Mouse (Mus musculus): Measurements from ENCODE around the gene Adamts20. TPM values are rescaled to one million over a fixed set of nuclear protein-coding genes. Genes with fewer than 3 reads are reported as not detected.

Adamts20 gene
- polyA plus RNA-seq, 1 experiment = 0.22 TPM

GRCm38 (mm10) chr15:94418427-94418826 is 46.8 kb downstream of the Adamts20 start:
- WGBS = 87% methylated on average over 5 of the region's 5 CpGs
- DNase-seq = no peak

GRCm38 (mm10) chr15:94417216-94418155 is 47.7 kb downstream of the Adamts20 start:
- no peak overlapping the region for H3K4me3 ChIP-seq (ENCODE audit: control insufficient read depth, insufficient read depth, low read length)
- H3K27me3 ChIP-seq (ENCODE audit: control insufficient read depth, insufficient read depth, low read length) = no peaks in the 10 kb centered on the region
- no peaks in the 10 kb centered on the region for H3K4me1 ChIP-seq (replicated peaks; ENCODE audit: control insufficient read depth, insufficient read depth, low read length)
- H3K36me3 ChIP-seq (ENCODE audit: control insufficient read depth, insufficient read depth, low read length) = no peaks in the 10 kb centered on the region
- TF ChIP-seq POLR2A (IDR thresholded peaks at IDR 0.05; ENCODE audit: control insufficient read depth, extremely low read depth, insufficient read depth, low read length, poor library complexity) (no peak), CTCF (IDR thresholded peaks at IDR 0.05; ENCODE audit: borderline replicate concordance, control insufficient read depth, extremely low read depth, insufficient read depth, low read length, poor library complexity) (no peak)
- H3K27ac ChIP-seq (ENCODE audit: control insufficient read depth, insufficient read depth, low read length) = no peak overlapping the region
- 81% methylated on average over 18 of the region's 18 CpGs for WGBS
- DNase-seq = no peak

More at GRCm38 (mm10) chr15:94418427-94418826, 46.8 kb downstream of the Adamts20 start:
- TF ChIP-seq POLR2A (IDR thresholded peaks at IDR 0.05; ENCODE audit: control insufficient read depth, extremely low read depth, insufficient read depth, low read length, poor library complexity) (no peak), CTCF (IDR thresholded peaks at IDR 0.05; ENCODE audit: borderline replicate concordance, control insufficient read depth, extremely low read depth, insufficient read depth, low read length, poor library complexity) (no peak)
- no peak overlapping the region for H3K4me3 ChIP-seq (ENCODE audit: control insufficient read depth, insufficient read depth, low read length)
- no peaks in the 10 kb centered on the region for H3K36me3 ChIP-seq (ENCODE audit: control insufficient read depth, insufficient read depth, low read length)
- H3K4me1 ChIP-seq (replicated peaks; ENCODE audit: control insufficient read depth, insufficient read depth, low read length) = no peaks in the 10 kb centered on the region
- H3K27me3 ChIP-seq (ENCODE audit: control insufficient read depth, insufficient read depth, low read length) = no peaks in the 10 kb centered on the region
- no peak overlapping the region for H3K27ac ChIP-seq (ENCODE audit: control insufficient read depth, insufficient read depth, low read length)

- Histone ChIP-seq H3K27me3 (ENCODE audit: control insufficient read depth, insufficient read depth, low read length) (no peaks in the 10 kb centered on the region), H3K4me3 (ENCODE audit: control insufficient read depth, insufficient read depth, low read length) (no peak overlapping the region), H3K36me3 (ENCODE audit: control insufficient read depth, insufficient read depth, low read length) (no peaks in the 10 kb centered on the region), H3K4me1 (replicated peaks; ENCODE audit: control insufficient read depth, insufficient read depth, low read length) (no peaks in the 10 kb centered on the region), H3K27ac (ENCODE audit: control insufficient read depth, insufficient read depth, low read length) (no peak overlapping the region)
- no peak for TF ChIP-seq CTCF (IDR thresholded peaks at IDR 0.05; ENCODE audit: borderline replicate concordance, control insufficient read depth, extremely low read depth, insufficient read depth, low read length, poor library complexity)
- TF ChIP-seq POLR2A (IDR thresholded peaks at IDR 0.05; ENCODE audit: control insufficient read depth, extremely low read depth, insufficient read depth, low read length, poor library complexity) = no peak
- WGBS = 92% methylated on average over 7 of the region's 7 CpGs
- DNase-seq = no peak
These were observed 55.4 kb downstream of the Adamts20 start for GRCm38 (mm10) chr15:94409832-94410231.

GRCm38 (mm10) chr15:94406364-94406763 is 58.9 kb downstream of the Adamts20 start:
- peaks cover 13% of the 10 kb centered on the region for H3K4me1 ChIP-seq (replicated peaks; ENCODE audit: control insufficient read depth, insufficient read depth, low read length)
- no peak for TF ChIP-seq CTCF (IDR thresholded peaks at IDR 0.05; ENCODE audit: borderline replicate concordance, control insufficient read depth, extremely low read depth, insufficient read depth, low read length, poor library complexity)
- no peak for TF ChIP-seq POLR2A (IDR thresholded peaks at IDR 0.05; ENCODE audit: control insufficient read depth, extremely low read depth, insufficient read depth, low read length, poor library complexity)
- 32% methylated on average over 2 of the region's 2 CpGs for WGBS
- DNase-seq = no peak
- no peaks in the 10 kb centered on the region for H3K36me3 ChIP-seq (ENCODE audit: control insufficient read depth, insufficient read depth, low read length)
- H3K4me3 ChIP-seq (ENCODE audit: control insufficient read depth, insufficient read depth, low read length) = no peak overlapping the region
- H3K27ac ChIP-seq (ENCODE audit: control insufficient read depth, insufficient read depth, low read length) = no peak overlapping the region
- H3K27me3 ChIP-seq (ENCODE audit: control insufficient read depth, insufficient read depth, low read length) = peaks cover 6% of the 10 kb centered on the region

- WGBS = 2% methylated on average over 64 of the region's 65 CpGs
- DNase-seq = peak; percentile 74
- no peak overlapping the region for H3K27ac ChIP-seq (ENCODE audit: control insufficient read depth, insufficient read depth, low read length)
- no peaks in the 10 kb centered on the region for H3K36me3 ChIP-seq (ENCODE audit: control insufficient read depth, insufficient read depth, low read length)
- H3K4me3 ChIP-seq (ENCODE audit: control insufficient read depth, insufficient read depth, low read length) = peak overlapping the region; percentile 39
- peaks cover 6% of the 10 kb centered on the region for H3K27me3 ChIP-seq (ENCODE audit: control insufficient read depth, insufficient read depth, low read length)
- TF ChIP-seq POLR2A (IDR thresholded peaks at IDR 0.05; ENCODE audit: control insufficient read depth, extremely low read depth, insufficient read depth, low read length, poor library complexity) = no peak
- no peak for TF ChIP-seq CTCF (IDR thresholded peaks at IDR 0.05; ENCODE audit: borderline replicate concordance, control insufficient read depth, extremely low read depth, insufficient read depth, low read length, poor library complexity)
- peaks cover 13% of the 10 kb centered on the region for H3K4me1 ChIP-seq (replicated peaks; ENCODE audit: control insufficient read depth, insufficient read depth, low read length)
These were observed 61.1 kb downstream of the Adamts20 start for GRCm38 (mm10) chr15:94404071-94404545.

- Histone ChIP-seq H3K27me3 (ENCODE audit: control insufficient read depth, insufficient read depth, low read length) (peaks cover 6% of the 10 kb centered on the region), H3K36me3 (ENCODE audit: control insufficient read depth, insufficient read depth, low read length) (no peaks in the 10 kb centered on the region), H3K4me1 (replicated peaks; ENCODE audit: control insufficient read depth, insufficient read depth, low read length) (peaks cover 13% of the 10 kb centered on the region), H3K4me3 (ENCODE audit: control insufficient read depth, insufficient read depth, low read length) (peak overlapping the region; percentile 39), H3K27ac (ENCODE audit: control insufficient read depth, insufficient read depth, low read length) (no peak overlapping the region)
- 3% methylated on average over 34 of the region's 34 CpGs for WGBS
- DNase-seq = no peak
- TF ChIP-seq POLR2A (IDR thresholded peaks at IDR 0.05; ENCODE audit: control insufficient read depth, extremely low read depth, insufficient read depth, low read length, poor library complexity) = no peak
- no peak for TF ChIP-seq CTCF (IDR thresholded peaks at IDR 0.05; ENCODE audit: borderline replicate concordance, control insufficient read depth, extremely low read depth, insufficient read depth, low read length, poor library complexity)
These were observed 61.7 kb downstream of the Adamts20 start for GRCm38 (mm10) chr15:94403461-94404070.

All from thymus, adult 2 months (tissue).